Mouse (Mus musculus): Measurements from ENCODE around the gene Icam2. TPM values are rescaled to one million over a fixed set of nuclear protein-coding genes. Genes with fewer than 3 reads are reported as not detected.
"Not testable (repeated sequence)": the region's sequence is repeated elsewhere in the genome, so short reads cannot be mapped to it uniquely, and the experiment has no call there.

Icam2 gene
- total and polyA plus RNA-seq, 3 experiments, result 15.3 to 40.1 (median 26.7) TPM

DNA sequence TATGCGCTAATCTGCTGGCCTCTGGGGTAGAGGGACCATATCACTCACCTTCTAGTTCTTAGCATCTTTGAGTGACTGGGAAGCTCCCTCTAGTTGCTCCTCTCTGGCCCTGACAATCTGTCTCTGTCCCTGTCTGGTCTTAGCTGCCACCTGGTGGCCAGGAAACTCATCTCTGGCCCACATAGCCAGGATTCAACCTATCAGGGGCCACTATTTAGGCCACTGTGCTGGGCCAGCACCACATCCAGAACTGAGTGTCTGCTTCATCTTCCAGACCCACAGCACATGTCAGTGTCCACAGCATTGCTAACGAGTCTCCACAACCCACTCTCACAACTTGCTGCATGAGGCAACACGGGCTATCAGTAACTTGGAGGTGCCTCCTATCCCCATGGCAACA is 9.8 kb upstream of the Icam2 start:
- peak; percentile 54 for DNase-seq (ENCODE audit: extremely low read depth)
- no peak overlapping the region for H3K27ac ChIP-seq (ENCODE audit: insufficient read depth, low read depth)
- no peaks in the 10 kb centered on the region for H3K79me2 ChIP-seq (replicated peaks; ENCODE audit: control insufficient read depth, extremely low read depth, insufficient read depth, poor library complexity, severe bottlenecking)
- no peak overlapping the region for H3K4me2 ChIP-seq (ENCODE audit: insufficient read depth, low read depth, poor library complexity, severe bottlenecking)
- TF ChIP-seq MAZ (IDR thresholded peaks at IDR 0.05; ENCODE audit: low read depth, low read length) (no peak), PAX5 (IDR thresholded peaks at IDR 0.05; ENCODE audit: low read length) (no peak), KAT2A (IDR thresholded peaks at IDR 0.05; ENCODE audit: insufficient replicate concordance, low read length) (no peak), BHLHE40 (IDR thresholded peaks at IDR 0.05; ENCODE audit: low read depth, low read length) (no peak), JUND (conservative IDR thresholded peaks at IDR 0.05; ENCODE audit: low read depth, low read length) (no peak), POLR2A (IDR thresholded peaks at IDR 0.05; ENCODE audit: low read depth, low read length) (no peak), SIN3A (IDR thresholded peaks at IDR 0.05; ENCODE audit: low read length) (no peak), NELFE (IDR thresholded peaks at IDR 0.05; ENCODE audit: low read depth, low read length) (no peak), RAD21 (IDR thresholded peaks at IDR 0.05; ENCODE audit: low read depth, low read length) (peak; percentile 47), MXI1 (IDR thresholded peaks at IDR 0.05; ENCODE audit: low read depth, low read length) (no peak), SMC3 (IDR thresholded peaks at IDR 0.05; ENCODE audit: low read depth, low read length) (peak; percentile 60), EP300 (IDR thresholded peaks at IDR 0.05; ENCODE audit: low read length) (no peak), CHD2 (IDR thresholded peaks at IDR 0.05; ENCODE audit: low read length) (no peak), ETS1 (conservative IDR thresholded peaks at IDR 0.05; ENCODE audit: low read depth, low read length) (no peak), HCFC1 (IDR thresholded peaks at IDR 0.05; ENCODE audit: low read depth, low read length) (no peak), TCF12 (IDR thresholded peaks at IDR 0.05; ENCODE audit: low read depth, low read length) (no peak), UBTF (IDR thresholded peaks at IDR 0.05; ENCODE audit: low read depth, low read length) (no peak), ELF1 (IDR thresholded peaks at IDR 0.05; ENCODE audit: low read depth, low read length) (no peak), IRF4 (IDR thresholded peaks at IDR 0.05; ENCODE audit: low read depth, low read length) (no peak), CTCF (conservative IDR thresholded peaks at IDR 0.05 in 1 of 2, IDR thresholded peaks at IDR 0.05 in 1 of 2; ENCODE audit: low read depth in 2 of 2, low read length in 2 of 2) (peak; percentile 14 to 73; a peak in 2 of 4 replicates), MAX (IDR thresholded peaks at IDR 0.05; ENCODE audit: low read length) (no peak), GABPA (IDR thresholded peaks at IDR 0.05; ENCODE audit: insufficient replicate concordance, low read depth, low read length) (no peak), NRF1 (IDR thresholded peaks at IDR 0.05; ENCODE audit: low read depth, low read length) (no peak), ZC3H11A (IDR thresholded peaks at IDR 0.05; ENCODE audit: low read depth, low read length) (no peak)
- in situ Hi-C loops (cut with MboI; ENCODE audit: low pct_ligation_motif_present, low pct_unique_long_range_greater_than_20kb, low sequenced_read_pairs) (no loop called here), dilution Hi-C loops (cut with MboI; ENCODE audit: extremely low pct_ligation_motif_present, extremely low pct_unique_long_range_greater_than_20kb, low sequenced_read_pairs) (no loop called here)
- H3K9ac ChIP-seq (ENCODE audit: insufficient read depth, low read depth), result no peak overlapping the region
- H3K4me1 ChIP-seq (ENCODE audit: control insufficient read depth in 1 of 2, insufficient read depth in 2 of 2), result no peaks in the 10 kb centered on the region
- no peaks in the 10 kb centered on the region for H3K27me3 ChIP-seq (replicated peaks)
- no peaks in the 10 kb centered on the region for H3K9me3 ChIP-seq (replicated peaks; ENCODE audit: low read length)
- peaks cover 82 to 89% of the 10 kb centered on the region in 2 experiments for H3K36me3 ChIP-seq (replicated peaks in 1 of 2; ENCODE audit: control insufficient read depth in 1 of 2, insufficient read depth in 1 of 2, low read length in 1 of 2)
- H3K4me3 ChIP-seq (replicated peaks in 1 of 3; ENCODE audit: low read depth in 2 of 3, low read length in 2 of 3, poor library complexity in 1 of 3), result no peak overlapping the region

DNA sequence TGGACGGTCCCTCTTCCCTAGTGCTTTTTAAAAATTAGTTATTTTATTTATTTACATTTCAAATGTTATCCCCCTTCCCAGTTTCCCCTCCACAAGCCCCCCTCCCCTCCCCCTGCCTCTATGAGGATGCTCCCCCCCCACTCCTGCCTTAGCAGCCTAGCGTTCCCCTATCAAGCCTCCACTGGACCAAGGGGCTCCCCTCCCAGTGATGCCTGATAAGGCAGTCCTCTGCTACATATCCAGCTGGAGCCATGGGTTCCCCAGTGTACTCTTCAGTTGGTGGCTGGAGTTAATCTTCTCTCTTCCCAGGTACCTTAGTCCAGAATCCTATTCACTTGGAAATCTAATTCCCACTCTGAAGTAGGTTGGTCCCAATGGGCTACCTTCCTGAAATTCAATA is 6.2 kb upstream of the Icam2 start:
- not testable (repeated sequence) for DNase-seq (ENCODE audit: extremely low read depth)

More for the DNA sequence above, 6.2 kb upstream of the Icam2 start:
- H3K9ac ChIP-seq (ENCODE audit: insufficient read depth, low read depth); H3K79me2 ChIP-seq (replicated peaks; ENCODE audit: control insufficient read depth, extremely low read depth, insufficient read depth, poor library complexity, severe bottlenecking); H3K4me3 ChIP-seq (replicated peaks in 1 of 3; ENCODE audit: low read depth in 2 of 3, low read length in 2 of 3, poor library complexity in 1 of 3); H3K27me3 ChIP-seq (replicated peaks); dilution Hi-C loops (cut with MboI; ENCODE audit: extremely low pct_ligation_motif_present, extremely low pct_unique_long_range_greater_than_20kb, low sequenced_read_pairs); H3K9me3 ChIP-seq (replicated peaks; ENCODE audit: low read length); H3K27ac ChIP-seq (ENCODE audit: insufficient read depth, low read depth); H3K4me2 ChIP-seq (ENCODE audit: insufficient read depth, low read depth, poor library complexity, severe bottlenecking): not testable (repeated sequence)
- in situ Hi-C loops (cut with MboI; ENCODE audit: low pct_ligation_motif_present, low pct_unique_long_range_greater_than_20kb, low sequenced_read_pairs), result loop anchor here (5.0 kb wide), 1 partner anchor 67 kb away; no protein-coding TSS in a partner anchor
- Histone ChIP-seq H3K4me1 (ENCODE audit: control insufficient read depth in 1 of 2, insufficient read depth in 2 of 2) (peaks cover 0 to 13% of the 10 kb centered on the region in 2 experiments; a peak in 2 of 4 replicates), H3K36me3 (replicated peaks in 1 of 2; ENCODE audit: control insufficient read depth in 1 of 2, insufficient read depth in 1 of 2, low read length in 1 of 2) (peaks cover 50 to 70% of the 10 kb centered on the region in 2 experiments)
